Mouse (Mus musculus) activated CD4-positive, CD25-positive, alpha-beta regulatory T cell, adult 4 months (primary cell): ENCODE results near the gene Olfr750. TPM values are rescaled to one million over a fixed set of nuclear protein-coding genes. Genes with fewer than 3 reads are reported as not detected.

Experiments
- ATAC-seq: one replicate; pipeline ENCODE4 v1.8.0; 2017
- polyA plus RNA-seq, 2 experiments: library from polyadenylated mRNA; unstranded; fragments of 100-300 nt; shearing (Covaris generic); gene quantifications; one replicate each; pipeline ENCODE4 v1.2.1; 2017

Olfr750 gene
- polyA plus RNA-seq, 2 experiments from 2014 or later: not detected

DNA sequence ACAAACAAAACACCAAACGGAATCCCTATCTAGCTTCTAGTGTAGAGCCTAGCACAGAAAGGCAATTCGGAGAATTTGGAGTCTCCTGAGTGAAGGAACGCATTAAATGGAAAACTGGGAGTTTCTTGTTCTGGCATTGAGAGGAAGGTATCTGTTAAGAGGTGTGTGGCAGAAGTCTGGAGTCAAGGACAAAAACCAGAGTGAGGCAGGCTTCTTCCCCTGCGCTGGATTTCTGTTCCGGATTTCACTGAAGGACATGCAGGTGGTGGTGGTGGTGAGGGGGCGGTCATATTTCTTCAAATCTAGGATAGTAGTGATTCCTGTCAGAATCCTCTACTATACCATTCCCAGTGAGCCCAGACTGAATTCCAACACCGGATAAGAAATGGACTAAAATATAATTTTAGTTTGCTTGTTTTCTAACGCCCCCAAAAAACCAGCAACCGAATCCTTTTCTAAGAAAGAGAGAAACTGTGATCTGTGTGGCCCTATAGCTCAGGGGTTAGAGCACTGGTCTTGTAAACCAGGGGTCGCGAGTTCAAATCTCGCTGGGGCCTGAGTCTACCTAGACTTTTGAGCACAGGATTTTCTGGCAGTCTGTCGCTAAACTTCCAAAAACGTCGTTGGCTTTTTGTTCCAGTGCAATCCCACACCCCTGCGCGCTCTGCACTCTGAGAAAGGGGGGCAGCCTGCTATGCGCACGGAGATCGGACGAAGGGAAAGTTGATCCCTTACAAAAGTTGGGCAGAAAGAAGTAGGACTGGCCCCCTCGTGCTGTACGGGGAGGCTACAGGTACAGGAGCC, 14.1 kb upstream of the Olfr750 start:
- ATAC-seq: peak; percentile 9

- ATAC-seq: no peak
Measured at GRCm38 (mm10) chr14:51087762-51088161, 13.5 kb upstream of the Olfr750 start.

DNA sequence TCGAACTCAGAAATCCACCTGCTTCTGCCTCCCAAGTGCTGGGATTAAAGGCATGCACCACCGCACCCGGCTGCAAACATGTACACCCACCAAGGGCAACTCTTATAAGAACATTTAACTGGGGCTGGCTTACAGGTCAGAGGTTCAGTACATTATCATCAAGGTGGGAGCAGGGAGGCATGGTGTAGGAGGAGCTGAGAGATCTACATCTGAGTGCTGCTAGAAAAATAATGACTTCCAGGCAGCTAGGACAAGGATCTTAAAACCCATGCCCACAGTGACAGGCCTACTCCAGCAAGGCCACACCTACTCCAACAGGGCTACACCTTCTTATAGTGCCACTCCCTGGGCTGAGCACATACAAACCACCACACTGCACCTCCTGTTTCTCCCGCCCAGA, 11.7 kb upstream of the Olfr750 start:
- ATAC-seq: no peak

GRCm38 (mm10) chr14:51085086-51085485, 10.9 kb upstream of the Olfr750 start:
- ATAC-seq: no peak

DNA sequence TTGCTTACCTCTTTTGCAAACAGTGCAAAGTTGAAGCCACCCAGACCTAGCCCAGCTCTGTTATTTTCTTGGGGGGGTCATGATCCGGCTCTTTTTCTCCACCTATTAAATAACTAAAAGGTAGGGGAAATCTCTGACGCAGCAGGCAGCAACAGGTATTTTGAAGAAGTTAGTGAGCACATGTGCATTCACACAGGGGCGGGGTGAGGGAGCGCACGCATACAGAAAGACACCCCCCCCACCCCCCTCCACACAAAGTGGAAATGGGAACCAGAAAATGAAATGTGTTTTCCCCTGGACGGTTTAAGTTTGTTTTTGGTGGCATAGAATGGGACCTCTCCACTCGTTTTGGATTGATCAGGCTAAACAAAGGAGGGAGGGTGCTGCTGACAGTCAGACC, 9.6 kb upstream of the Olfr750 start:
- no peak for ATAC-seq

GRCm38 (mm10) chr14:51082599-51083581, 8.7 kb upstream of the Olfr750 start:
- ATAC-seq: peak; percentile 48

DNA sequence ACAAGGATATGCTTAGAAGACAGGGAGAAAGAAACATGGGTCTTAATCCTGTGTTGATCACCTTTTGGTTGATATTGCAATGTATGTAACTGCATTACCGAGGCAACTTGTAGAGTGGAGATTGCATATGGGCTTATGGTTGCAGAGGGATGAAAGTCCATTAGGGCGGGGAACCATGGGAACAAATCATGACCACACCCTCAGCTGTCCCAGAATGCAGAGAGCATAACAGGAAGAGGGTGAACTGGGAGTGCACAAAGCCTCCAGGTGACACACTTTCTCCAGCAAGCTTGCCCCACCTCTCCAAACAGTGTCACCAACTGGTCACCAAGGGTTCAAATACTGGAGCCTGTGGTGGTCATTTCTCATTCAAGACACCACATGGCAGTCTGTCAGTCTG, 6.8 kb upstream of the Olfr750 start:
- ATAC-seq: no peak

- ATAC-seq: no peak
Measured at GRCm38 (mm10) chr14:51079180-51079579, 4.9 kb upstream of the Olfr750 start.

- no peak for ATAC-seq
Measured at GRCm38 (mm10) chr14:51069617-51070016, 4.6 kb downstream of the Olfr750 start.

DNA sequence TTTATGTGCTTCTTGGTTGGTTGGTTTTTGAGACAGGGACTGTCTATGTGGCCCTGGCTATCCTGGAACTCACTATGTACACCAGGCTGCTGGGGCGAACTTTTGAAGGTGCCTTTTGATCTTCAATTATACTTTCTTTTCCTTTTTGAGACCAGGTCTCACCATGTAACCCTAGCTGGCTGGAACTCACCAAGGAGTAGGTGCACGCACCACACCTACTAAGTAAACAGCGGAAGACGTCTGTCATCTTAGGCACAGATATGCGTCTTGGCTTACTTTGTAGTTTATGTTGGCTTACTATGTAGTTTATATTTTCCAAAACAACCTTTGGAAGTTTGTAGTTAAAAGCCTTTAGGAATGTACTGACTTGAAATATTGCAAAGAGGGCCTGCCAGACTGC, 5.3 kb downstream of the Olfr750 start:
- ATAC-seq: no peak

DNA sequence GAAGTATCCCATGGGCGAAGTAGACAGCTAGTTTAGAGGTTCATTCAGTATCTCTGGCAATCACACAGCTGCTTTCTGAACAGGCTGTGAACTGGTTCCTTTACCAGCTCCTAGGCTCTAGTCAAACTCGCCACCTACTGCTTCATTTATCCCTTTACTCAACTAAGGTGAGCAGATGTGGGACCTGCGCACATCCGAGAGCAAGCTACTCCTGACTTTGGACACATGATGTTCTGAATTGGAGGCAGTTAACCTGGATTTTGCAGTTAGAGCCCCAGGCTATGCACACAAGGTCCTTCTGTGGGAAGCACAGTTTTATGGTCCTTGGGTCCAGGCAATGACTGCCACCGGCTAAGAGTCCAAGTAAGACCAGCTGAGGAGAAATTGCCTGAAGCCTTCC, 13.5 kb downstream of the Olfr750 start:
- no peak for ATAC-seq

GRCm38 (mm10) chr14:51057401-51057831, 16.8 kb downstream of the Olfr750 start, which contains the start of gene Rnase12:
Rnase12 (minus strand) TSS chr14:51057661.
- ATAC-seq: peak; percentile 44

DNA sequence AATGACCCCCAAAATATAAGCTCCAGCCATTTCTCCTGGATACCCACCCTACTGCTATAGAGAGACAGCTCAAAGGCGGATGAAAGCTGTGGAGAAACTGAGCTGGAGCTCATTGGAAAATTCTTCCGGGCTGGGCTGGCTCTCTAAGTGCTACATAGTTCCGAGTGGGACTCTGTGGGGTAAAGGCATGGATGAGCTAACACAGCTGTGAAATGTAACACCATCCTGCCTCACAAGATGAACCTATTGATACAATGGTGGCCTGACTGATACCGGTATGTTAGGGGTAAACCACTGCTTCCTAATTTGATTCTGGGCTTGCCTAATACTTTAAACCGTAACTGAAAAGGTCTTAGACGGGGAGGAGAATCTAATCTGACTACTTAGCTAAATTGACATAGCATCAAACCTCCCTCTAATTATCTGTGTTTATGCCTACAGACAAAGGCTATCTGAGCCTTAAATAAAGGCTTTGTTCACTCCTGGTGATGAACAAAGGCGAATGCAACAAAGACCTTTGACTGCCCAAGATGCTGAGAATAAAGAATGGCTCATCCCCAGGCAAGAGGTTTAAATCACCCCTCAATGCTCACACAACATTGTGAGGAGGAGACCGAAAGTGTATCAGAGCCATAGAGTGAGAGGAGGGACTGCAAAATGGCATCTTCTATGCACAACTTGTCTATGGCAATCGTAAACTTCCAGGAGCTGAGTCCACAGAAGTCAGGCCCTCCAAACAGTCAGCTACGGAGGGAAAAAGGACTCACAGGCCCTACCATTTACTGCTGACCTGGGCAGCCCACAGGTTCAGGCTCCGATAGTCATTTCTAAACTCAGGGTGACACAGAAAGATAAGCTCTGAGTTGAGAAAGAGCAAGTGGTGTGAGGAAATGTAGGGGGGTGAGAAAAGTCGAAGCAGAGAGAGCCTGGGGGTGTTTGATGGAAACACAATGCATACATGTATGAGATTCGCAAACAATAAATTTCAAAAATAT, 19.7 kb downstream of the Olfr750 start:
- no peak for ATAC-seq

- no peak for ATAC-seq
Measured at GRCm38 (mm10) chr14:51053176-51053575, 21.1 kb downstream of the Olfr750 start.

DNA sequence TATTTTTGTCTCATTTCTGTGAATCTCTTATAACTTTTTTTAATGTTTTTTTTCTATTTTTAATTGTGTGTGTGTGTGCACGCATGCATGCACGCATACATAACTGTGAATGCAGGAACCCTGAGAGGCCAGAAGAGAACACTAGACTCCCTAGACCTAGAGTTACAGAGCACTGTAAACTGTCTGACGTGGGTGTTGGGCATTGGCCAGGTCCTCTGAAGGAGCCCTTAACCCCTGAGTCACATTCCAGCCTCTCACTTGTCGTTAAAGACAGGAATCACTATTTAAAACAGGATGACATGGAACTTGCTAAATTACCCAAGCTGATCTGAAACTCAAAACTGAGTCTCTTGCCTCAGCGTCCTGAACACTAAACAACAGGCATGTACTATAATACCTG, 22.3 kb downstream of the Olfr750 start:
- ATAC-seq: no peak

DNA sequence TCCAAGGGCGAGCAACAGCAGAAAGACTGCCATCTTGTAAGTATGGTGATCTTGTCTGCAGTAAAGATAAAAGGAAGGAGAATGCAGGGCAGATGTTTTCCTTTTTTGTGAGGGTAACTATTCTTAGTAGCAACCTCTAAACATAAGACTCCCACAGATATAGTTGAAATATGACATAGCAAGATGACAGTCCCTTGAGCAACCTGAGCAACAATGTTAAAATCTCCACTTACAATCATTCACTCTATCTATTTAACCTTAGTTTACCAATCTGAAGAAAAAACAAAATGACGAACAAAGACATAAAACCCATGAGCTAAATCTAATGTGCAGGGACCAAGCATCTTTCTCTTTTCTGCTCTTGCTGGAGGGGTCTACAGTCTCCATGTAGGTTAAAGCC, 24.2 kb downstream of the Olfr750 start, which contains the start of gene Rnase11:
Rnase11 (minus strand) TSS at position 101 of the 400 bp plus-strand sequence.
- no peak for ATAC-seq

GRCm38 (mm10) chr14:51047846-51048245, 26.4 kb downstream of the Olfr750 start:
- ATAC-seq: no peak

DNA sequence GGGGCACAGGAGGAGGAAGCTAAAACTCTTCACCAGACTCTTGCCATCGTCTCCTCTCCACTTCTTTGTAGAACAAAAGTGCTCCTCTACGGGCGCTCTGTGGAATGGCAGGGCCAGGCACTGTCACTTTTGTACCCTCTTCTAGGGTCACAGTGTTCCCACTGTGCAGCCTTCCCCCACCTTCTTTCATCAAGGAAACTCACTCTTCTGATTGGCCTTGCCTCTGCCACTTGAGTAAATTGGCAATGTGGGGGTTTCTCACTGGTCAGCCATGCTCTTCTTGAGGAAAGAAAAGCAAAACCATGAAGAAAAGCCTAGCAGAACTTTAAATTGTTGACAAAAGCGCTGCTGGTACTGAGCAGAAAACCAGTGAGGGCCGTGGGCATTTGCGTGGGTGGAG, 32.5 kb downstream of the Olfr750 start, which contains the start of gene Rnase9:
Rnase9 (minus strand) TSS at position 101 of the 400 bp plus-strand sequence.
- ATAC-seq: no peak

GRCm38 (mm10) chr14:51036214-51036613, 38.0 kb downstream of the Olfr750 start:
- no peak for ATAC-seq

DNA sequence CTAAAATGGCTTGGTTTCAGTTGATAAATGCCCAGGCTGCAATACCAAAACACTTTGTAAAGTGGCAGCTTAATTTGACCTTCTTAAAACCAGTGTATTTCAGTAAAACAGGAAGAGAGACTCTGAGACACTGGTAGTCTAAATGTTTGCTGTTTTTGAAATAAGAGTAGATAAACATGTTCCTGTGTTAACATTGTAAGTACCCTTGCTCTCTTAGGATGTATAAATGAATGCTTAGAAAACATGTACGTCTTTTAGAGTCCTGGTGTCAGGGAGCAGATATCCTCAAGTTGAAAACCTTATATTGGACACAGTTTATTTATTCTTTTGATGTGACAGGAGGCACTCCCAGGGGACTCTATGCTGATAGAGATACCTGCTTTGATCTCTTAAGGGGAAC, 39.0 kb downstream of the Olfr750 start:
- no peak for ATAC-seq

GRCm38 (mm10) chr14:51027387-51028155, 46.7 kb downstream of the Olfr750 start:
- ATAC-seq: no peak
